Mouse (Mus musculus): ENCODE results near the gene Ereg. TPM values are rescaled to one million over a fixed set of nuclear protein-coding genes. Genes with fewer than 3 reads are reported as not detected.
A peak's percentile ranks its signal among the peaks of the same experiment; 100 is the strongest.

Ereg gene
- polyA plus RNA-seq, 1 experiment from 2014 or later, result not detected

GRCm38 (mm10) chr5:91048397-91048796 is 26.0 kb upstream of the Ereg start:
- no peaks in the 10 kb centered on the region for H3K27me3 ChIP-seq (replicated peaks; ENCODE audit: control insufficient read depth, insufficient read depth, low read length)
- H3K4me3 ChIP-seq (replicated peaks; ENCODE audit: low read length), result no peak overlapping the region
- H3K4me2 ChIP-seq (ENCODE audit: low read length), result no peak overlapping the region
- H3K9ac ChIP-seq (replicated peaks; ENCODE audit: low read depth, low read length), result no peak overlapping the region
- no peaks in the 10 kb centered on the region for H3K4me1 ChIP-seq (replicated peaks; ENCODE audit: control insufficient read depth, insufficient read depth, low read length)
- H3K9me3 ChIP-seq (ENCODE audit: control insufficient read depth, low read length), result no peaks in the 10 kb centered on the region
- 72% methylated on average over 8 of the region's 8 CpGs for WGBS
- ATAC-seq, result no peak
- H3K27ac ChIP-seq (ENCODE audit: low read length), result no peak overlapping the region
- H3K36me3 ChIP-seq (ENCODE audit: control insufficient read depth, insufficient read depth), result no peaks in the 10 kb centered on the region

DNA sequence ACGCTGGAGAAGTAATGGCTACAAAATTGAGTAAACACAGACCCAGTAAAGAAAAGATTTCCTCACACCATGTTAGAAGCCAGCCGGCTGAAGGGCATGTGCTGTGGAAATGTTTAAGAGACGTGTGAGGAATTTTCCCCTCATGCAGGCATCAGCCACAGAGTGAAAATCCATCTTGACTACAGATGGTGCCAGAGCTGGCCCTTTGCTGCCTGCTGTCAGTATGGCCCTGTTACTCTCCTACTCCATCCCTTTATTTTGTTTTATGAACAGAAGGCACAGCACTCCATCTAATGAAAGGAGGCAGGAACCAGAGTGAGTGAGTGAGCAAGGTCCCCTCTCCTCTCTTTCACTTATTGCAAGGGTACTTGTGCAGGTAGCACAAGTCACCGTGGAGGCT is 2.1 kb upstream of the Ereg start:
- H3K4me3 ChIP-seq (replicated peaks; ENCODE audit: low read length), result no peak overlapping the region
- ATAC-seq, result peak; percentile 65
- H3K9me3 ChIP-seq (ENCODE audit: control insufficient read depth, low read length), result no peaks in the 10 kb centered on the region
- peaks cover 5% of the 10 kb centered on the region; the same call in 1 of the 2 replicates for H3K4me1 ChIP-seq (replicated peaks; ENCODE audit: control insufficient read depth, insufficient read depth, low read length)
- no peak overlapping the region for H3K9ac ChIP-seq (replicated peaks; ENCODE audit: low read depth, low read length)
- no peaks in the 10 kb centered on the region; the same call in 1 of the 2 replicates for H3K27me3 ChIP-seq (replicated peaks; ENCODE audit: control insufficient read depth, insufficient read depth, low read length)
- H3K4me2 ChIP-seq (ENCODE audit: low read length), result no peak overlapping the region
- 67% methylated on average over 4 of the region's 4 CpGs for WGBS
- no peaks in the 10 kb centered on the region for H3K36me3 ChIP-seq (ENCODE audit: control insufficient read depth, insufficient read depth)
- no peak overlapping the region for H3K27ac ChIP-seq (ENCODE audit: low read length)

DNA sequence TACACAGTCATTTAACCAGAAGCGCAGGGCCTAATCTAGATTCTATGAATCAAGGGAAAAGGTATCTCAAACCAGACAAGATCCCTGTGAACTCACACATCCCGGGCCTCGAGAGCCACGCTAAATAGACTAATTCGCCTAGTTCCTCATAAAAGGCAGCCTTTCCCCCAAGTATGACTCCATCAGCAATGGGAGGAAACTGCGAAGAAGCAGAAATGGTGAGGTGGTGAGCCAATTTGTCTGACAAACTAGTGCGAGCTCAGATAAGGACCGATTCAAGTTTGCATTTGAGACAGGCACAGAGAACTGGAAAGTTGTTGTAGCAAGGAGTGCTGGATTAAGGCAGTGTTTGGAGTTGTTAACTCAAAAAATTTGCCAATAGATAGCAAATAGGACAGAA is 796 bp upstream of the Ereg start:
- H3K4me1 ChIP-seq (replicated peaks; ENCODE audit: control insufficient read depth, insufficient read depth, low read length), result peaks cover 5% of the 10 kb centered on the region; the same call in 1 of the 2 replicates
- WGBS, result 87% methylated on average over 8 of the region's 8 CpGs

DNA sequence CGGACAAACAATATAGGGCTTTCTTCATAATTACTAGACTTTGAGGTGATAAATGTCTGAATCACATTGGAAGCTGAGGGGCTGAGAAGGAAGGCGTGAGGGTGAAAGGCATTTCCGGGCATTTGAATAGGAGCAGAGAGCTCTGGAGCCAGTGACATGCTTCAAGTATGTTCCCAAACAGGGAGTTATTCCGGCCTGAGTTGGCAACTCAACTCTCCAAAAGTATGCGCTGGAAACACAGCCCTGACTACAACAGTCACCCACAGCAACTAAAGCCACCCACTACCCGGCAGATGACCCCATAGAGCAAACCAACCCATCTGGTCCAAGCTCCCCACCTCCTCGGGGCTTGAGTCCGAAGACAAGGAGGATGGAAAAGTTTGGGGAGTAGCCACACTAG is 396 bp upstream of the Ereg start:
- WGBS, result 38% methylated on average over 8 of the region's 8 CpGs
- no peak overlapping the region for H3K4me3 ChIP-seq (replicated peaks; ENCODE audit: low read length)
- ATAC-seq, result no peak
- H3K9me3 ChIP-seq (ENCODE audit: control insufficient read depth, low read length), result no peaks in the 10 kb centered on the region
- H3K27ac ChIP-seq (ENCODE audit: low read length), result no peak overlapping the region
- H3K36me3 ChIP-seq (ENCODE audit: control insufficient read depth, insufficient read depth), result no peaks in the 10 kb centered on the region
- H3K9ac ChIP-seq (replicated peaks; ENCODE audit: low read depth, low read length), result no peak overlapping the region
- H3K4me1 ChIP-seq (replicated peaks; ENCODE audit: control insufficient read depth, insufficient read depth, low read length), result peaks cover 5% of the 10 kb centered on the region; the same call in 1 of the 2 replicates
- H3K27me3 ChIP-seq (replicated peaks; ENCODE audit: control insufficient read depth, insufficient read depth, low read length), result no peaks in the 10 kb centered on the region; the same call in 1 of the 2 replicates
- H3K4me2 ChIP-seq (ENCODE audit: low read length), result peak overlapping the region; percentile 61

More for the DNA sequence above, 796 bp upstream of the Ereg start:
- H3K36me3 ChIP-seq (ENCODE audit: control insufficient read depth, insufficient read depth), result no peaks in the 10 kb centered on the region
- no peak overlapping the region for H3K4me2 ChIP-seq (ENCODE audit: low read length)
- H3K27me3 ChIP-seq (replicated peaks; ENCODE audit: control insufficient read depth, insufficient read depth, low read length), result no peaks in the 10 kb centered on the region; the same call in 1 of the 2 replicates
- H3K27ac ChIP-seq (ENCODE audit: low read length), result no peak overlapping the region
- no peak overlapping the region for H3K9ac ChIP-seq (replicated peaks; ENCODE audit: low read depth, low read length)
- no peak overlapping the region for H3K4me3 ChIP-seq (replicated peaks; ENCODE audit: low read length)
- no peak for ATAC-seq
- H3K9me3 ChIP-seq (ENCODE audit: control insufficient read depth, low read length), result no peaks in the 10 kb centered on the region

DNA sequence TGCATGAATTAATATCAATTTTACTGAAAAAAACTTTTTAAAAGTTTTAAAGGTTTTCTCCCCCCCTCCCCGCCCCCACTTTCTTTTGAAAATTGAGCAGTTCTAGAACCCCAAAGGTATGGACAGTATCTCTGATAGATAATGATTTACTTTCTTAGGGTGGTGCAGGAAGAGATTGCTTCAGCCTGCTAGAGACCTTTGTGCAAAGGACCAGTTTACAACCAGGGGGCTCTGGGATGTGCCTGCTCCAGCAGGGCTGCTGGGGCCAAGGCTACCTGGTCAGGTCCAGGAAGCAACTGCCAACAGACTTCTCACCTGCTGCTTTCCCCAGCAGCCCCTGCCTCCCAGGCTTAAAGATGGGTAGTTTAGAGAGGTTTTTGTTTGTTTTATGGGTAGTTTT is 599 bp downstream of the Ereg start:
- H3K27ac ChIP-seq (ENCODE audit: low read length), result no peak overlapping the region
- H3K4me2 ChIP-seq (ENCODE audit: low read length), result peak overlapping the region; percentile 61
- no peak overlapping the region for H3K9ac ChIP-seq (replicated peaks; ENCODE audit: low read depth, low read length)
- H3K4me3 ChIP-seq (replicated peaks; ENCODE audit: low read length), result no peak overlapping the region
- 62% methylated on average over 1 of the region's 1 CpGs for WGBS
- no peak for ATAC-seq
- peaks cover 5% of the 10 kb centered on the region; the same call in 1 of the 2 replicates for H3K4me1 ChIP-seq (replicated peaks; ENCODE audit: control insufficient read depth, insufficient read depth, low read length)
- H3K36me3 ChIP-seq (ENCODE audit: control insufficient read depth, insufficient read depth), result no peaks in the 10 kb centered on the region
- H3K9me3 ChIP-seq (ENCODE audit: control insufficient read depth, low read length), result no peaks in the 10 kb centered on the region
- no peaks in the 10 kb centered on the region; the same call in 1 of the 2 replicates for H3K27me3 ChIP-seq (replicated peaks; ENCODE audit: control insufficient read depth, insufficient read depth, low read length)

- H3K27me3 ChIP-seq (replicated peaks; ENCODE audit: control insufficient read depth, insufficient read depth, low read length), result no peaks in the 10 kb centered on the region
- ATAC-seq, result no peak
- H3K9me3 ChIP-seq (ENCODE audit: control insufficient read depth, low read length), result no peaks in the 10 kb centered on the region
- H3K27ac ChIP-seq (ENCODE audit: low read length), result no peak overlapping the region
- WGBS, result 92% methylated on average over 5 of the region's 5 CpGs
- H3K9ac ChIP-seq (replicated peaks; ENCODE audit: low read depth, low read length), result no peak overlapping the region
- no peak overlapping the region for H3K4me3 ChIP-seq (replicated peaks; ENCODE audit: low read length)
- H3K36me3 ChIP-seq (ENCODE audit: control insufficient read depth, insufficient read depth), result no peaks in the 10 kb centered on the region
- H3K4me2 ChIP-seq (ENCODE audit: low read length), result no peak overlapping the region
- H3K4me1 ChIP-seq (replicated peaks; ENCODE audit: control insufficient read depth, insufficient read depth, low read length), result no peaks in the 10 kb centered on the region
Measured at GRCm38 (mm10) chr5:91083016-91083415, 8.6 kb downstream of the Ereg start.

DNA sequence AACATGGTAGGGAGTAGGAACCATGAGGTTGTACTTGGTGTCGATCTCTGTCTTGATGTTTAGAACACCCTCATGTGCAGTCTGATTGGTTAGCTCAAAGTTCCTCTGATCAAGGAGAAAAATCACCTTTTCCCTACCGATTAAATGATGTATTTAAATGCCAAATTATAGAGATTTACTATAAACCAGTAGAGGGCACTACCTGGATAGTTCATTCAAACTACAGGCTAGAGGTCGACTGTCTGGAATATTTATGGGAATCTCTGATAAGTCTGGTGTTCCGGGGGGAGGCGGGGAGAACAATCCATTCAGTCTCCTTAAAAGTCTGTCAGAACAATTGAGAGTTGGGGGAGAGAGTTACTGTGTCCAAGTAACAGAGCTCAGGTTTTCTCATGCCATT is 10.9 kb downstream of the Ereg start:
- WGBS, result 81% methylated on average over 5 of the region's 5 CpGs
- ATAC-seq, result no peak
- no peak overlapping the region for H3K9ac ChIP-seq (replicated peaks; ENCODE audit: low read depth, low read length)

DNA sequence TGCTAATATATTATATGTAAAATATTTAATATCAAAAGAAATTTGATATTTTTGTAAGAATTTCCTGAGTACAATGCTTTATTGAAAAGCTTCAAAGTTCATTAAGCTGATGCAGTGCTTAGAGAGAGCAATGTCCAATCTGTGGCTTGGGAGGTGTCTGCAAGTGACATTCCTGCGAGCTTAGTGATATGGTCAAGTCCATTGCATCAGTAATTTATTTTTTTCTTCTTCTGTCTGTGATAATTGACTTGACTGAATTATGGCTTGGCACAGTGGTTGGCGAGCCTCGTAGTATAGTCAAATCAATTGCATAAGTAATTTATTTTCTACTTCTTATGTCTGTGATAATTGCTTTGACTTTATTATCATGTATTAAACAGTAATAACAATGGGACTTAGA is 15.9 kb downstream of the Ereg start:
- no peak for ATAC-seq
- Histone ChIP-seq H3K9me3 (ENCODE audit: control insufficient read depth, low read length) (no peaks in the 10 kb centered on the region), H3K9ac (replicated peaks; ENCODE audit: low read depth, low read length) (no peak overlapping the region), H3K27ac (ENCODE audit: low read length) (no peak overlapping the region), H3K4me2 (ENCODE audit: low read length) (no peak overlapping the region), H3K4me3 (replicated peaks; ENCODE audit: low read length) (no peak overlapping the region), H3K36me3 (ENCODE audit: control insufficient read depth, insufficient read depth) (no peaks in the 10 kb centered on the region), H3K4me1 (replicated peaks; ENCODE audit: control insufficient read depth, insufficient read depth, low read length) (no peaks in the 10 kb centered on the region), H3K27me3 (replicated peaks; ENCODE audit: control insufficient read depth, insufficient read depth, low read length) (no peaks in the 10 kb centered on the region)
- WGBS, result 77% methylated on average over 3 of the region's 3 CpGs

More for the DNA sequence above, 10.9 kb downstream of the Ereg start:
- Histone ChIP-seq H3K36me3 (ENCODE audit: control insufficient read depth, insufficient read depth) (no peaks in the 10 kb centered on the region), H3K4me2 (ENCODE audit: low read length) (no peak overlapping the region), H3K27ac (ENCODE audit: low read length) (no peak overlapping the region), H3K4me3 (replicated peaks; ENCODE audit: low read length) (no peak overlapping the region), H3K27me3 (replicated peaks; ENCODE audit: control insufficient read depth, insufficient read depth, low read length) (no peaks in the 10 kb centered on the region), H3K9me3 (ENCODE audit: control insufficient read depth, low read length) (no peaks in the 10 kb centered on the region), H3K4me1 (replicated peaks; ENCODE audit: control insufficient read depth, insufficient read depth, low read length) (no peaks in the 10 kb centered on the region)

GRCm38 (mm10) chr5:91097911-91098614 is 23.6 kb downstream of the Ereg start:
- 93% methylated on average over 10 of the region's 10 CpGs for WGBS
- no peaks in the 10 kb centered on the region for H3K9me3 ChIP-seq (ENCODE audit: control insufficient read depth, low read length)
- no peak overlapping the region for H3K9ac ChIP-seq (replicated peaks; ENCODE audit: low read depth, low read length)
- no peak overlapping the region for H3K4me2 ChIP-seq (ENCODE audit: low read length)
- H3K4me1 ChIP-seq (replicated peaks; ENCODE audit: control insufficient read depth, insufficient read depth, low read length), result no peaks in the 10 kb centered on the region
- no peak overlapping the region for H3K27ac ChIP-seq (ENCODE audit: low read length)
- no peaks in the 10 kb centered on the region for H3K36me3 ChIP-seq (ENCODE audit: control insufficient read depth, insufficient read depth)
- no peaks in the 10 kb centered on the region for H3K27me3 ChIP-seq (replicated peaks; ENCODE audit: control insufficient read depth, insufficient read depth, low read length)
- H3K4me3 ChIP-seq (replicated peaks; ENCODE audit: low read length), result no peak overlapping the region
- ATAC-seq, result no peak
